Mouse (Mus musculus) left cerebral cortex, postnatal 14 days (tissue): ENCODE measurements around the gene Psmb11. TPM values are rescaled to one million over a fixed set of nuclear protein-coding genes. Genes with fewer than 3 reads are reported as not detected.

Source experiments
- DNase-seq, 2 experiments: peaks; one replicate each; pipeline ENCODE4 v3.0.0; 2021 to 2022; ENCODE audit warnings: low spot score in 2 of 2, mixed read lengths in 1 of 2
- intact Hi-C: fragments of 180-260 bp; cut with DNase I; formaldehyde crosslinking; loops from one replicate; pipeline ENCODE4 v1.15.1; 2025
- microRNA-seq, 2 experiments: library from miRNA; unstranded; fragments of <30 nt; microRNA quantifications; one replicate each; pipeline ENCODE4 v1.2.0; 2022
- total RNA-seq, 2 experiments: library from RNA; stranded (reverse); gene quantifications; 2 replicates each; pipeline ENCODE4 v1.2.3; 2021

Gene Psmb11
- total RNA-seq, 2 experiments from 2014 or later = 0.30 TPM; not detected in 1

GRCm38 (mm10) chr14:54669381-54669780 lies 48.1 kb downstream of the Psmb11 start:
- peak in 1 of 2 experiments; percentile 41 for DNase-seq
- intact Hi-C loops = no loop called here

- intact Hi-C loops = no loop called here
- no peak for DNase-seq
Measured at GRCm38 (mm10) chr14:54674317-54674716, 53.1 kb downstream of the Psmb11 start.

- DNase-seq = no peak
- intact Hi-C loops = no loop called here
Measured at GRCm38 (mm10) chr14:54676290-54676689, 55.1 kb downstream of the Psmb11 start.

- no peak for DNase-seq
- intact Hi-C loops = no loop called here
Measured at GRCm38 (mm10) chr14:54678657-54679304, 57.5 kb downstream of the Psmb11 start.

Small RNA genes lying within 50 kb of the gene (microRNA-seq; reads per million reads assigned to microRNA genes)
- gene Mir686 (0 to 0.67 reads per million in 2 experiments), gene Mir6948 (0 to 0.53 reads per million in 2 experiments)

Other genes starting within 250 kb of the Psmb11 start
- 1 to 10 TPM; 1.5 to 2.5 TPM for gene Slc7a7, start 203.7 kb upstream of the Psmb11 start, total RNA-seq
- gene Mrpl52, start 194.5 kb upstream of the Psmb11 start, total RNA-seq = 10 to 100 TPM; 79.5 to 91.5 TPM
- gene Mmp14, start 189.8 kb upstream of the Psmb11 start, total RNA-seq = 10 to 100 TPM; 19.0 to 22.0 TPM
- 10 to 100 TPM; 23.2 to 31.3 TPM for gene Lrp10, start 157.3 kb upstream of the Psmb11 start, total RNA-seq
- gene Rem2, start 145.3 kb upstream of the Psmb11 start, total RNA-seq = 1 to 10 TPM; 7.4 to 9.6 TPM
- gene Prmt5, start 103.9 kb upstream of the Psmb11 start, total RNA-seq = 10 to 100 TPM; 69.4 to 72.0 TPM
- gene Haus4, start 66.8 kb upstream of the Psmb11 start, total RNA-seq = 1 to 10 TPM; 2.4 to 4.9 TPM
- 1 to 10 TPM; 2.7 to 3.1 TPM for gene Ajuba, start 43.9 kb upstream of the Psmb11 start, total RNA-seq
- 1 to 10 TPM; 4.4 to 7.4 TPM for gene 4931414P19Rik, start 15.4 kb upstream of the Psmb11 start, total RNA-seq
- 100 to 1,000 TPM; 185 to 188 TPM for gene Psmb5, start 3.4 kb upstream of the Psmb11 start, total RNA-seq
- not detected for gene Gm17606, start 19.5 kb downstream of the Psmb11 start, total RNA-seq
- 10 to 100 TPM; 10.5 to 12.2 TPM for gene Cdh24, start 19.9 kb downstream of the Psmb11 start, total RNA-seq
- 10 to 100 TPM; 23.4 to 23.8 TPM for gene 1700123O20Rik, start 64.8 kb downstream of the Psmb11 start, total RNA-seq
- 100 to 1,000 TPM; 183 to 184 TPM for gene Acin1, start 65.5 kb downstream of the Psmb11 start, total RNA-seq
- not detected for gene Gm29776, start 77.4 kb downstream of the Psmb11 start, total RNA-seq
- gene Cebpe, start 90.7 kb downstream of the Psmb11 start, total RNA-seq = not detected
- gene Slc7a8, start 160.5 kb downstream of the Psmb11 start, total RNA-seq = 10 to 100 TPM; 68.7 to 70.6 TPM
- gene Rnf212b, start 192.7 kb downstream of the Psmb11 start, total RNA-seq = not detected
- gene Homez, start 249.5 kb downstream of the Psmb11 start, total RNA-seq = 10 to 100 TPM; 11.5 to 16.7 TPM